Comparison of ENCODE assay signal across 7 mouse cellular contexts in genomic region chrX:9273377-9274002, GRCm38 (mm10). TPM values are rescaled to one million over a fixed set of nuclear protein-coding genes. Genes with fewer than 3 reads are reported as not detected.
DNase-seq lines count a peak whose midpoint lies in the region; ATAC-seq and TF ChIP-seq lines count a peak whose summit lies in the region.

No protein-coding gene starts in this region.

- peak overlapping the region; percentile 55; the same call in 1 of the 2 replicates for H3K4me3 ChIP-seq in lung, postnatal 0 days (ENCODE audit: low read depth, low read length)
- peak overlapping the region; percentile 52 for H3K4me3 ChIP-seq in forebrain, embryonic 11.5 days (ENCODE audit: low read depth, low read length)
- peak overlapping the region; percentile 64 for H3K4me3 ChIP-seq in liver, embryonic 11.5 days (ENCODE audit: low read depth, low read length)
- H3K4me3 ChIP-seq in stomach, embryonic 16.5 days (replicated peaks; ENCODE audit: low read length), result peak overlapping the region; percentile 57

- no peak for TF ChIP-seq CTCF in lung, postnatal 0 days (IDR thresholded peaks at IDR 0.05)

- no peaks in the 10 kb centered on the region for H3K9me3 ChIP-seq in lung, postnatal 0 days (ENCODE audit: low read length)
- H3K9me3 ChIP-seq in forebrain, embryonic 11.5 days (ENCODE audit: control insufficient read depth, low read length), result no peaks in the 10 kb centered on the region
- H3K9me3 ChIP-seq in liver, embryonic 11.5 days (ENCODE audit: control insufficient read depth, low read length), result no peaks in the 10 kb centered on the region
- no peaks in the 10 kb centered on the region for H3K9me3 ChIP-seq in stomach, embryonic 16.5 days (replicated peaks; ENCODE audit: control insufficient read depth, low read length)

- H3K27ac ChIP-seq in lung, postnatal 0 days (ENCODE audit: low read length), result no peak overlapping the region
- H3K27ac ChIP-seq in forebrain, embryonic 11.5 days (ENCODE audit: low read depth, low read length), result no peak overlapping the region
- peak overlapping the region; percentile 75 for H3K27ac ChIP-seq in liver, embryonic 11.5 days (ENCODE audit: low read depth, low read length)
- H3K27ac ChIP-seq in stomach, embryonic 16.5 days (ENCODE audit: low read length), result no peak overlapping the region

- no peak overlapping the region for H3K9ac ChIP-seq in lung, postnatal 0 days (replicated peaks; ENCODE audit: low read depth)
- no peak overlapping the region; the same call in 1 of the 2 replicates for H3K9ac ChIP-seq in forebrain, embryonic 11.5 days (ENCODE audit: low read length)
- peak overlapping the region; percentile 83 for H3K9ac ChIP-seq in liver, embryonic 11.5 days (ENCODE audit: low read depth, low read length)
- peak overlapping the region; percentile 71 for H3K9ac ChIP-seq in stomach, embryonic 16.5 days (ENCODE audit: low read length)

- no peak for DNase-seq in lung, postnatal 0 days (ENCODE audit: low spot score)
- DNase-seq in lung, postnatal 25 days (ENCODE audit: low spot score), result no peak
- no peak for DNase-seq in forebrain, embryonic 11.5 days (ENCODE audit: low spot score)
- DNase-seq in liver, embryonic 11.5 days (ENCODE audit: low spot score), result no peak
- DNase-seq in urinary bladder, postnatal 10 days (ENCODE audit: low spot score), result no peak
- no peak for DNase-seq in gastrocnemius, postnatal 36 days

- H3K36me3 ChIP-seq in lung, postnatal 0 days (ENCODE audit: insufficient read depth, low read length), result no peaks in the 10 kb centered on the region
- no peaks in the 10 kb centered on the region for H3K36me3 ChIP-seq in forebrain, embryonic 11.5 days (ENCODE audit: control insufficient read depth, insufficient read depth, low read length)
- H3K36me3 ChIP-seq in liver, embryonic 11.5 days (ENCODE audit: control insufficient read depth, insufficient read depth, low read length), result no peaks in the 10 kb centered on the region
- H3K36me3 ChIP-seq in stomach, embryonic 16.5 days (ENCODE audit: control insufficient read depth, insufficient read depth, low read length), result no peaks in the 10 kb centered on the region

- ATAC-seq in lung, postnatal 0 days, result no peak
- ATAC-seq in forebrain, embryonic 11.5 days (replicated peaks; ENCODE audit: low FRiP score), result no peak
- ATAC-seq in liver, embryonic 11.5 days (replicated peaks; ENCODE audit: low FRiP score), result no peak
- no peak for ATAC-seq in stomach, embryonic 16.5 days (ENCODE audit: insufficient read depth, low FRiP score)

- intact Hi-C loops in gastrocnemius, postnatal 36 days (cut with DNase I), result no loop called here

- 50% methylated on average over 12 of the region's 12 CpGs for WGBS in lung, postnatal 0 days
- 61% methylated on average over 12 of the region's 12 CpGs for whole genome bisulfite sequencing in forebrain, embryonic 11.5 days
- WGBS in liver, embryonic 11.5 days, result 44% methylated on average over 12 of the region's 12 CpGs
- 52% methylated on average over 12 of the region's 12 CpGs for WGBS in stomach, embryonic 16.5 days

- peak overlapping the region; percentile 52 for H3K4me2 ChIP-seq in lung, postnatal 0 days (replicated peaks; ENCODE audit: low read depth, low read length)
- H3K4me2 ChIP-seq in forebrain, embryonic 11.5 days (ENCODE audit: low read depth, low read length, severe bottlenecking), result peak overlapping the region; percentile 51; the same call in 1 of the 2 replicates
- peak overlapping the region; percentile 60 for H3K4me2 ChIP-seq in liver, embryonic 11.5 days
- H3K4me2 ChIP-seq in stomach, embryonic 16.5 days (ENCODE audit: low read depth, low read length), result peak overlapping the region; percentile 51

- H3K4me1 ChIP-seq in lung, postnatal 0 days (ENCODE audit: insufficient read depth, low read depth, low read length), result no peaks in the 10 kb centered on the region
- H3K4me1 ChIP-seq in forebrain, embryonic 11.5 days (replicated peaks; ENCODE audit: control insufficient read depth, insufficient read depth, low read length), result no peaks in the 10 kb centered on the region
- no peaks in the 10 kb centered on the region for H3K4me1 ChIP-seq in liver, embryonic 11.5 days (replicated peaks; ENCODE audit: control insufficient read depth, insufficient read depth, low read length)
- H3K4me1 ChIP-seq in stomach, embryonic 16.5 days (ENCODE audit: control insufficient read depth, insufficient read depth, low read length), result no peaks in the 10 kb centered on the region; the same call in 1 of the 2 replicates

- no peaks in the 10 kb centered on the region for H3K27me3 ChIP-seq in lung, postnatal 0 days (replicated peaks; ENCODE audit: insufficient read depth, low read length)
- no peaks in the 10 kb centered on the region for H3K27me3 ChIP-seq in forebrain, embryonic 11.5 days (ENCODE audit: control insufficient read depth, insufficient read depth, low read length)
- peaks cover 8% of the 10 kb centered on the region for H3K27me3 ChIP-seq in liver, embryonic 11.5 days (replicated peaks; ENCODE audit: control insufficient read depth, insufficient read depth, low read length)
- H3K27me3 ChIP-seq in stomach, embryonic 16.5 days (ENCODE audit: control insufficient read depth, insufficient read depth, low read length), result no peaks in the 10 kb centered on the region

- TF ChIP-seq EP300 in lung, postnatal 0 days (IDR thresholded peaks at IDR 0.05), result no peak

RNA-seq across cellular contexts. Expression of gene Xk, which starts 0.9 kb away (rescaled TPM):
- 0.67 and 1.2 TPM in 2 replicates for polyA plus RNA-seq in lung, postnatal 0 days (2015; fragmentation: Nextera tagmentation; extraction: Ambion mirVana)
- 3.9 and 4.7 TPM in 2 replicates for polyA plus RNA-seq in forebrain, embryonic 11.5 days (2014; fragmentation: Nextera tagmentation; extraction: Ambion mirVana)
- polyA plus RNA-seq in liver, embryonic 11.5 days (2014; fragmentation: Nextera tagmentation; extraction: Ambion mirVana), result 27.7 and 31.5 TPM in 2 replicates
- polyA plus RNA-seq in stomach, embryonic 16.5 days (2015; fragmentation: Nextera tagmentation; extraction: Ambion mirVana), result 5.1 and 5.5 TPM in 2 replicates
- 1 to 10 TPM; 3.5 to 4.2 TPM for total RNA-seq in gastrocnemius, postnatal 36 days (2021)

RNA-seq across cellular contexts. Expression of gene H2al1m, which starts 10.1 kb away (rescaled TPM):
- not detected in 2 replicates for polyA plus RNA-seq in lung, postnatal 0 days (2015; fragmentation: Nextera tagmentation; extraction: Ambion mirVana)
- polyA plus RNA-seq in forebrain, embryonic 11.5 days (2014; fragmentation: Nextera tagmentation; extraction: Ambion mirVana), result not detected in 2 replicates
- polyA plus RNA-seq in liver, embryonic 11.5 days (2014; fragmentation: Nextera tagmentation; extraction: Ambion mirVana), result 1.3 and 1.5 TPM in 2 replicates
- polyA plus RNA-seq in stomach, embryonic 16.5 days (2015; fragmentation: Nextera tagmentation; extraction: Ambion mirVana), result not detected in 2 replicates
- total RNA-seq in gastrocnemius, postnatal 36 days (2021), result not detected

RNA-seq across cellular contexts. Expression of gene Gm14862, which starts 16.8 kb away (rescaled TPM):
- polyA plus RNA-seq in lung, postnatal 0 days (2015; fragmentation: Nextera tagmentation; extraction: Ambion mirVana), result not detected in 2 replicates
- not detected in 2 replicates for polyA plus RNA-seq in forebrain, embryonic 11.5 days (2014; fragmentation: Nextera tagmentation; extraction: Ambion mirVana)
- polyA plus RNA-seq in liver, embryonic 11.5 days (2014; fragmentation: Nextera tagmentation; extraction: Ambion mirVana), result 1.0 and 1.1 TPM in 2 replicates
- 0.28 TPM in 1 of 2 replicates, not detected in the other for polyA plus RNA-seq in stomach, embryonic 16.5 days (2015; fragmentation: Nextera tagmentation; extraction: Ambion mirVana)
- not detected for total RNA-seq in gastrocnemius, postnatal 36 days (2021)

Comparison
In these comparisons a context has a peak if more than half of its experiments do, and no peak if none do; other contexts are left out.
1. H3K9ac ChIP-seq: peak in liver, embryonic 11.5 days (single experiment) and stomach, embryonic 16.5 days (single experiment); none in lung, postnatal 0 days (single experiment) and forebrain, embryonic 11.5 days (single experiment).
2. Peak in every context shown above with its lines, with median percentiles within 50 percentile points of each other: H3K4me2 ChIP-seq and H3K4me3 ChIP-seq.